Mouse (Mus musculus) lung, embryonic 16.5 days (tissue): Measurements from ENCODE around the gene Evi2. TPM values are rescaled to one million over a fixed set of nuclear protein-coding genes. Genes with fewer than 3 reads are reported as not detected.

Experiments used
- ATAC-seq: fragments of 200-750 bp; cut with Nextera tagmentation; 2 replicates; pipeline ENCODE4 v1.8.0; 2017; ENCODE audit warnings: low read depth, mild to moderate bottlenecking, moderate library complexity
- H3K27ac ChIP-seq: fragments of 300-500 bp; sonication (generic); 2 replicates; pipeline ENCODE4 v1.5.1; 2014; ENCODE audit warnings: mild to moderate bottlenecking, control low read depth, low read length
- H3K27me3 ChIP-seq: fragments of 300-500 bp; sonication (generic); 2 replicates; pipeline ENCODE4 v1.6.1; 2014; ENCODE audit warnings: low read depth, low read length, mixed read lengths; ENCODE audit not compliant: control insufficient read depth, insufficient read depth
- H3K36me3 ChIP-seq: fragments of 300-500 bp; sonication (generic); 2 replicates; pipeline ENCODE4 v1.6.1; 2014; ENCODE audit warnings: low read length; ENCODE audit not compliant: control insufficient read depth, insufficient read depth
- H3K4me1 ChIP-seq: fragments of 300-500 bp; sonication (generic); replicated peaks from 2 replicates; pipeline ENCODE4 v1.6.1; 2014; ENCODE audit warnings: low read length, mixed read lengths; ENCODE audit not compliant: control insufficient read depth, insufficient read depth
- H3K4me2 ChIP-seq: fragments of 300-500 bp; sonication (generic); 2 replicates; pipeline ENCODE4 v1.6.1; 2014; ENCODE audit warnings: low read depth, low read length, control low read depth
- H3K4me3 ChIP-seq: fragments of 300-500 bp; sonication (generic); 2 replicates; pipeline ENCODE4 v1.5.1; 2014; ENCODE audit warnings: mild to moderate bottlenecking, low read length, control low read depth
- H3K9ac ChIP-seq: fragments of 300-500 bp; sonication (generic); 2 replicates; pipeline ENCODE4 v1.6.1; 2014; ENCODE audit warnings: low read length, control low read depth
- H3K9me3 ChIP-seq: fragments of 300-500 bp; sonication (generic); 2 replicates; pipeline ENCODE4 v1.6.1; 2016; ENCODE audit warnings: low read length; ENCODE audit not compliant: control insufficient read depth
- WGBS: fragments of 180-500 bp; shearing (Covaris S2); extraction: QIAGEN DNeasy Blood & Tissue Kit; methylation state at CpG from one replicate; pipeline ENCODE4 v1.1.7; 2014; 5-methylcytosine and 5-hydroxymethylcytosine counted together
- polyA plus RNA-seq: library from polyadenylated mRNA; unstranded; fragments of >200 nt; fragmentation: Nextera tagmentation; extraction: Ambion mirVana; gene quantifications from 2 replicates; pipeline ENCODE4 v1.2.1, GENCODE M21; 2015

Gene Evi2
- polyA plus RNA-seq, 1 experiment from 2014 or later: 0.84 TPM

DNA sequence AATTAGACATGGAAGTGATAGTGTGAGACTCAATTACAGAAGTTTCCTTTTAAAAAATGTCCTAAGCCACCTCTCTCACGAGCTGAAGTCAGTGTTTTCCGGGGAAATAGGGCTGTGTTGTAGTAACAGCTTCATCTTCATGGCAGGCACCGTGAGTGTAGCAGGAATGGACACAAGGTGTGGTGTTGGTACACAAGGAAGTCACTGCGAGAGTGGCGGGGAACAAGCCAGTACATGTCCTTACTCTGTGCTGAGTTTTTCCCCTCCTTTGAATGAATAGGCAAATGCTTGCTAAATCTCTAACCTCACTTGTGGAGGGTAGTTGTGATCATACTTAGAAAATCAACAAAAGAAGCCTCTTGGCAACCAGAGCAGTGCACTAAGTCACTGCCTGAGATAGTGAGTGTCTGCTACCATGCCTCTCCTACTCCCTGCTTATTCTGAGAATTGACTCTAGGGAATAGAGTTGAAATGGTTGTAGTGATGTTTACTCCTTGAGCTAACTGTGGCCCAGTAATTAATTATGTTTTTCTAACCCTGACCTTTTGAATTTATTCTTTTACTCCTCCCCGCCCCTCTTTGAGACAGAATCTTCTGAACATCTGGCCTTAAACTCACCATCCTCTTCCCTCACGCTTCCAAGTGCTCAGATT, 46.4 kb downstream of the Evi2 start:
- Histone ChIP-seq H3K36me3 (0 out of 2 replicates have a peak, but pooled peaks cover 6% of the 10 kb centered on the region), H3K27me3 (no peaks in the 10 kb centered on the region), H3K4me2 (no peak overlapping the region), H3K4me3 (no peak overlapping the region), H3K9me3 (no peaks in the 10 kb centered on the region), H3K4me1 (peaks cover 3% of the 10 kb centered on the region), H3K9ac (no peak overlapping the region), H3K27ac (no peak overlapping the region)
- WGBS: 71% methylated on average over 7 of the region's 7 CpGs
- ATAC-seq: no peak

DNA sequence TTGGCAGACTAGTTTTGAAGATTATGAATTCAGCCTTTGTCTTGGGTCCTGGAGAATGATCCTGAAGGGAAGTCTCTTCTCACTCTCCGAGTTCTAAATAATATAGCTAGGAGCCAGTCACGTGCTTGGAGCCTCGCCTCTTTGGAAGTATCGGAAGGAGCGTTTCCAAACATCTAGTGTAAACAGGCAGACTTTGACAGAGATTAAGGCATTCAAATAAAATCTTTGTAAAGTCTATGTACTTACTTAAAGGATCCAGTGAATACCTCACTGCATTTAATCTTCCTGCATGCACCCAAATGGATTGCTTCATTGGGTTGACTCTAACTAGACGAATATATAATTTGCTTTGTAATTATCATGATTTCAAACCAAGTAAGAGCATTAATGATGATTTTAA, 47.0 kb downstream of the Evi2 start:
- H3K36me3 ChIP-seq: 0 out of 2 replicates have a peak, but pooled peaks cover 6% of the 10 kb centered on the region
- no peaks in the 10 kb centered on the region for H3K9me3 ChIP-seq
- H3K4me3 ChIP-seq: no peak overlapping the region
- ATAC-seq: no peak
- 54% methylated on average over 6 of the region's 6 CpGs for WGBS
- no peak overlapping the region for H3K27ac ChIP-seq
- H3K4me2 ChIP-seq: no peak overlapping the region
- H3K27me3 ChIP-seq: no peaks in the 10 kb centered on the region
- H3K4me1 ChIP-seq: no peaks in the 10 kb centered on the region
- H3K9ac ChIP-seq: no peak overlapping the region

DNA sequence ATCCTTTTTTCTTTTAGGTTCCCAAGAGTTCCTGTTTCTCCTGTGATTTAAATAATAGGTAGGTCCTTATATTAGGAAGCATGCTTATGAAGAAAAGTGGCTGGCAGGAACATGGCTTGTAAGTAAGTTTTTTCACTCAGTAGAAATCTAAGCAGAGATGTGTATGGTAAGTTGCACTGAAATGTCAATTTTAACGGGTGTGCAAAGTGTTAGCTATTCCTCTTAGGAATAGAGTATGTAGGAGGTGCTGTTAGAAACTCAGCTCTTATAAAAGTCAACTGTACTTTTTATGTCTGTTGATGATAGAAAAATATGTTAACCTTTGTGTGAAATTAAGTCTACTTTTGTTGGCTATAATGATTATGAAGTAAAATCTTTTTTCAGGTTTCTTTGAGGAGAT, 62.3 kb downstream of the Evi2 start:
- Histone ChIP-seq H3K4me2 (no peak overlapping the region), H3K9me3 (no peaks in the 10 kb centered on the region), H3K27me3 (no peaks in the 10 kb centered on the region), H3K9ac (no peak overlapping the region), H3K4me3 (no peak overlapping the region), H3K36me3 (peaks cover 22% of the 10 kb centered on the region), H3K27ac (no peak overlapping the region), H3K4me1 (no peaks in the 10 kb centered on the region)
- WGBS: 60% methylated on average over 1 of the region's 1 CpGs
- no peak for ATAC-seq

Other genes starting within 250 kb of the Evi2 start
- gene Gm9964, start 233.7 kb downstream of the Evi2 start, polyA plus RNA-seq: not detected in 2 replicates
- gene Nf1, start 190.9 kb downstream of the Evi2 start, polyA plus RNA-seq: 5.8 and 8.2 TPM in 2 replicates
- gene Omg, start 26.5 kb downstream of the Evi2 start, polyA plus RNA-seq: 0.18 and 0.60 TPM in 2 replicates
- 1.6 and 1.9 TPM in 2 replicates for gene Evi2b, start 6.8 kb downstream of the Evi2 start, polyA plus RNA-seq
- 3.7 and 5.8 TPM in 2 replicates for gene Evi2a, start within 50 bp of the Evi2 start, polyA plus RNA-seq
- gene Rab11fip4, start 60.6 kb upstream of the Evi2 start, polyA plus RNA-seq: 1.9 and 2.0 TPM in 2 replicates